Mouse (Mus musculus): ENCODE data around the gene Sema4b. TPM values are rescaled to one million over a fixed set of nuclear protein-coding genes. Genes with fewer than 3 reads are reported as not detected.

The Sema4b gene
- polyA plus RNA-seq, 1 experiment from 2014 or later, result 27.0 TPM

DNA sequence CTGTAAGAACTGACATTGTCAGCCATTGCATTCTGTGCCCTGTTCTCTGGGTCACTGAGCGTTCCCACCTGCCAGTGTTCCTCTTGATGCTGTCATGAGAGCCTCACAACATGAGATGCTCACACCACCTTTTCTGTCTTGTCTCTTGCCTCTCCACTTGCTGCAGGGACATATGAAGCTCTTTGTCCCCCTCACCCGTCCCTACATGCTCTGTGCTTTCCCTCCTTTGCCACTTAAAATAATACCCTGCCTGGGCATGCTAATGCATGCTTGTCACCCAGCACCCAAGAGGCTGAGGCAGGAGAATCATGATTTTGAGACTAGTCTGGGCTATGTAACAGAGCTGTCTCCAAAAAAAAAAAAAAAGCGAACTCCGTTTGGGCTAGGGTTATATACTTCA is 24.3 kb downstream of the Sema4b start:
- no peaks in the 10 kb centered on the region for H3K9me3 ChIP-seq
- H3K4me1 ChIP-seq, result peaks cover 30% of the 10 kb centered on the region
- H3K9ac ChIP-seq, result no peak overlapping the region
- 0 out of 2 replicates have a peak, but pooled peaks cover 6% of the 10 kb centered on the region for H3K36me3 ChIP-seq (replicated peaks)
- no peak overlapping the region for H3K4me3 ChIP-seq
- no peak overlapping the region for H3K27ac ChIP-seq
- no peaks in the 10 kb centered on the region for H3K27me3 ChIP-seq (replicated peaks)
- no peak overlapping the region for H3K4me2 ChIP-seq
- 84% methylated on average over 4 of the region's 4 CpGs for WGBS
- no peak for ATAC-seq (replicated peaks)

- Histone ChIP-seq H3K27me3 (replicated peaks) (no peaks in the 10 kb centered on the region), H3K4me2 (no peak overlapping the region), H3K9me3 (no peaks in the 10 kb centered on the region), H3K4me1 (peaks cover 17% of the 10 kb centered on the region), H3K9ac (no peak overlapping the region), H3K4me3 (no peak overlapping the region), H3K27ac (no peak overlapping the region), H3K36me3 (replicated peaks) (peaks cover 27% of the 10 kb centered on the region)
- 89% methylated on average over 7 of the region's 7 CpGs for WGBS
- ATAC-seq (replicated peaks), result no peak
Observed at GRCm38 (mm10) chr7:80213604-80214003, 27.0 kb downstream of the Sema4b start.

- ATAC-seq (replicated peaks), result no peak
- Histone ChIP-seq H3K27ac (peak overlapping the region; percentile 58; the same call in 1 of the 2 replicates), H3K9me3 (no peaks in the 10 kb centered on the region), H3K4me3 (no peak overlapping the region), H3K27me3 (replicated peaks) (no peaks in the 10 kb centered on the region), H3K4me1 (peaks cover 9% of the 10 kb centered on the region; the same call in 1 of the 2 replicates), H3K36me3 (replicated peaks) (peaks cover 32% of the 10 kb centered on the region), H3K4me2 (no peak overlapping the region), H3K9ac (no peak overlapping the region)
- 69% methylated on average over 8 of the region's 8 CpGs for WGBS
Observed at GRCm38 (mm10) chr7:80214459-80214858, 27.8 kb downstream of the Sema4b start.

- peaks cover 41% of the 10 kb centered on the region for H3K36me3 ChIP-seq (replicated peaks)
- H3K4me1 ChIP-seq, result peaks cover 4% of the 10 kb centered on the region; the same call in 1 of the 2 replicates
- H3K9me3 ChIP-seq, result no peaks in the 10 kb centered on the region
- 11% methylated on average over 4 of the region's 4 CpGs for WGBS
- H3K9ac ChIP-seq, result no peak overlapping the region
- H3K27ac ChIP-seq, result peak overlapping the region; percentile 58
- H3K4me3 ChIP-seq, result no peak overlapping the region
- peak; percentile 84 for ATAC-seq (replicated peaks)
- no peaks in the 10 kb centered on the region for H3K27me3 ChIP-seq (replicated peaks)
- no peak overlapping the region for H3K4me2 ChIP-seq
Observed at GRCm38 (mm10) chr7:80215398-80215797, 28.8 kb downstream of the Sema4b start.

GRCm38 (mm10) chr7:80216566-80216965 is 29.9 kb downstream of the Sema4b start:
- WGBS, result 69% methylated on average over 8 of the region's 8 CpGs
- no peak overlapping the region for H3K9ac ChIP-seq
- ATAC-seq (replicated peaks), result peak; percentile 51; the same call in 1 of the 2 replicates

DNA sequence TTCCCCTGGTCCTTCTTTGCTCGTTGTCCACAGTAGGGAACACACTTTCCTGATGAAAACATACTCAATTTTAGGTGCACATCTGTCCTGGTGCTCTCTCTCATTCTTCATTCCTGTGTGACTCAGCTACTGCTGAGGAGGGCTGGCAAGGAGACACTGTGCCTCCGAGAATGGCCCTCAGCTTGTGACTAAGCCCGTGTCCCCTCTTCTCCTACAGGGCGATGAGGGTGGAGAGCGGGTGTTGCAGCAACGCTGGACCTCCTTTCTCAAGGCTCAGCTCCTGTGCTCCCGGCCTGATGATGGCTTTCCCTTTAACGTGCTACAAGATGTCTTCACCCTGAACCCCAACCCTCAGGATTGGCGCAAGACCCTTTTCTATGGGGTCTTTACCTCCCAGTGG is 32.0 kb downstream of the Sema4b start:
- Histone ChIP-seq H3K9me3 (no peaks in the 10 kb centered on the region), H3K4me2 (no peak overlapping the region), H3K4me1 (peaks cover 4% of the 10 kb centered on the region; the same call in 1 of the 2 replicates), H3K27me3 (replicated peaks) (no peaks in the 10 kb centered on the region), H3K9ac (no peak overlapping the region), H3K27ac (no peak overlapping the region), H3K4me3 (no peak overlapping the region), H3K36me3 (replicated peaks) (peaks cover 53% of the 10 kb centered on the region)
- 97% methylated on average over 9 of the region's 9 CpGs for WGBS
- ATAC-seq (replicated peaks), result no peak

More at GRCm38 (mm10) chr7:80216566-80216965, 29.9 kb downstream of the Sema4b start:
- no peaks in the 10 kb centered on the region for H3K9me3 ChIP-seq
- H3K36me3 ChIP-seq (replicated peaks), result peaks cover 52% of the 10 kb centered on the region
- H3K4me1 ChIP-seq, result peaks cover 4% of the 10 kb centered on the region; the same call in 1 of the 2 replicates
- H3K4me3 ChIP-seq, result no peak overlapping the region
- no peak overlapping the region for H3K4me2 ChIP-seq
- no peak overlapping the region for H3K27ac ChIP-seq
- no peaks in the 10 kb centered on the region for H3K27me3 ChIP-seq (replicated peaks)

- no peak for ATAC-seq (replicated peaks)
- Histone ChIP-seq H3K4me3 (no peak overlapping the region), H3K27ac (no peak overlapping the region), H3K36me3 (replicated peaks) (peaks cover 68% of the 10 kb centered on the region), H3K4me2 (no peak overlapping the region), H3K4me1 (no peaks in the 10 kb centered on the region), H3K27me3 (replicated peaks) (no peaks in the 10 kb centered on the region), H3K9ac (no peak overlapping the region), H3K9me3 (no peaks in the 10 kb centered on the region)
- WGBS, result 97% methylated on average over 9 of the region's 9 CpGs
Observed at GRCm38 (mm10) chr7:80220237-80220797, 33.7 kb downstream of the Sema4b start.

- Histone ChIP-seq H3K27ac (no peak overlapping the region), H3K9ac (no peak overlapping the region), H3K36me3 (replicated peaks) (peaks cover 69% of the 10 kb centered on the region), H3K27me3 (replicated peaks) (no peaks in the 10 kb centered on the region), H3K4me2 (no peak overlapping the region), H3K4me1 (no peaks in the 10 kb centered on the region), H3K9me3 (no peaks in the 10 kb centered on the region), H3K4me3 (no peak overlapping the region)
- WGBS, result 82% methylated on average over 4 of the region's 4 CpGs
- no peak for ATAC-seq (replicated peaks)
Observed at GRCm38 (mm10) chr7:80221179-80221750, 34.6 kb downstream of the Sema4b start.

DNA sequence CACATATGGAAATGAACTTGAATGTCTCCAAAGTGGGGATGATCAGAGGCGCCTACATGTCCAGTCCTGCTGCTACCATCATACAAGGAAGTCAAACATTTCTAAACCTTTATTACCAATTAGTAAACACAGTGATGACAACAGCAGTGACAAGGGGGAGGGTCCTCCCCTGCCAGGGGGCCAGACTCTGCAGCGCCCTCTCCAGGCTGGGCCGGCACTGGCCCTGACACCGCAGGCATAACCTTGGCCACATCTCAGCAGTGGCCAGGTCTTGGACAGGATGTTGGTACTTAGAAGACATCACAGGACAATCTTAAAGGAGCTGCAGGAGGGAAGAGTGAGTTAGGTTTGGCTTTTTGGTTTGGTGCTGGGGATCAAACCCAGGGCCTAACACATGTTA is 40.4 kb downstream of the Sema4b start:
- no peak overlapping the region for H3K4me3 ChIP-seq
- H3K4me2 ChIP-seq, result no peak overlapping the region
- H3K27ac ChIP-seq, result no peak overlapping the region
- 0 out of 2 replicates have a peak, but pooled peaks cover 7% of the 10 kb centered on the region for H3K27me3 ChIP-seq (replicated peaks)
- peaks cover 7% of the 10 kb centered on the region for H3K4me1 ChIP-seq
- peaks cover 33% of the 10 kb centered on the region for H3K36me3 ChIP-seq (replicated peaks)
- WGBS, result 96% methylated on average over 4 of the region's 4 CpGs
- no peak for ATAC-seq (replicated peaks)
- H3K9ac ChIP-seq, result no peak overlapping the region
- H3K9me3 ChIP-seq, result no peaks in the 10 kb centered on the region

DNA sequence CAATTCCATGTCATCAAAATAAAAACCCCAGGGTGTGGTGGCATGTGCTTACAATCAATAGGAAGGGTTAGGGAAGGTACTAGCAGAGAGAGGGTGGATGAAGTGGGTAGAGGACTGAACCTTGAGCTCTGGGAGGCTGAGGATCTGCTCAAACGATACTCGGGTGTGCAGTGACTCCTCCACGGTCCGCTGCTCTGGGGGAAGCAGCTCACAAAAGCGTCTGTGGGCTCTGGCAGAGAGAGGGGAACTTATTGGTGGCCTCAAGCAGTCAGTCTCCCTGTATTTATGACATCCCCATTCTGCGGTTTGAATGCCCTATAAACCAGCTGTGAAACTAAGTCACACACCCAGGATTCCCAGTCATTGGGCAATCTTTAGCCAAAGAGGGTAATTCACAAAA is 43.6 kb downstream of the Sema4b start:
- no peak overlapping the region for H3K4me3 ChIP-seq
- H3K27me3 ChIP-seq (replicated peaks), result 0 out of 2 replicates have a peak, but pooled peaks cover 7% of the 10 kb centered on the region
- no peak overlapping the region for H3K27ac ChIP-seq
- H3K36me3 ChIP-seq (replicated peaks), result peaks cover 13% of the 10 kb centered on the region
- no peak for ATAC-seq (replicated peaks)
- H3K9me3 ChIP-seq, result no peaks in the 10 kb centered on the region
- WGBS, result 45% methylated on average over 6 of the region's 6 CpGs
- H3K4me1 ChIP-seq, result peaks cover 25% of the 10 kb centered on the region
- no peak overlapping the region for H3K4me2 ChIP-seq
- no peak overlapping the region for H3K9ac ChIP-seq

DNA sequence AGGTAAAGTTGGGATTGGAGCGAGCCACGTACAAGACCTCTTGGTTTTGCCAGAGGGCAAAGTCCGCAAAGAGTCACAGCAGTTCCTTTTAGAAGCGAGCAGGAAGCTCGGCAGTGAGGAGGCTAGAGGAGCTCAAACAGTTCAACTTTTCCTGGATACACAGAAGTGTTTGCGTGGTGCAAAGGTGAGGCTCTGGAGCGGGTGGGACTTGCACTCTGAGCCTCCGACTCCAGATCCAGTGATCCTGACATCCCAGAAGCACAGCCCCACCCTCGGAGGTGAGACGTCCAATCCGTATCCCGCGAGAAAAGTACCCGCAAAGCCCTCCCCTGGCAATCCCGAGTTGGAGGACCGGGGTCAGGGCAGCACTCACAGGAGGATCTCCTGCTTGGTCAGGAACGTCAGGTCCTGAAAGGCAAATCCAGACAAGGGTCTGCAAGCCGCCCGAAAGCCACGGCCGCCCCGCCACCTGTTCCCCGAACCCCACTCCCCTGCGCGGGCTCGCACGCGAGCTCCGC is 45.4 kb downstream of the Sema4b start:
- 2% methylated on average over 29 of the region's 29 CpGs for WGBS
- no peak overlapping the region for H3K27ac ChIP-seq
- peak overlapping the region; percentile 50 for H3K9ac ChIP-seq
- ATAC-seq (replicated peaks), result peak; percentile 41; the same call in 1 of the 2 replicates
- H3K9me3 ChIP-seq, result no peaks in the 10 kb centered on the region
- peaks cover 28% of the 10 kb centered on the region for H3K4me1 ChIP-seq
- peaks cover 3% of the 10 kb centered on the region; the same call in 1 of the 2 replicates for H3K36me3 ChIP-seq (replicated peaks)
- 0 out of 2 replicates have a peak, but pooled peaks cover 7% of the 10 kb centered on the region for H3K27me3 ChIP-seq (replicated peaks)
- H3K4me3 ChIP-seq, result peak overlapping the region; percentile 88
- peak overlapping the region; percentile 84 for H3K4me2 ChIP-seq

DNA sequence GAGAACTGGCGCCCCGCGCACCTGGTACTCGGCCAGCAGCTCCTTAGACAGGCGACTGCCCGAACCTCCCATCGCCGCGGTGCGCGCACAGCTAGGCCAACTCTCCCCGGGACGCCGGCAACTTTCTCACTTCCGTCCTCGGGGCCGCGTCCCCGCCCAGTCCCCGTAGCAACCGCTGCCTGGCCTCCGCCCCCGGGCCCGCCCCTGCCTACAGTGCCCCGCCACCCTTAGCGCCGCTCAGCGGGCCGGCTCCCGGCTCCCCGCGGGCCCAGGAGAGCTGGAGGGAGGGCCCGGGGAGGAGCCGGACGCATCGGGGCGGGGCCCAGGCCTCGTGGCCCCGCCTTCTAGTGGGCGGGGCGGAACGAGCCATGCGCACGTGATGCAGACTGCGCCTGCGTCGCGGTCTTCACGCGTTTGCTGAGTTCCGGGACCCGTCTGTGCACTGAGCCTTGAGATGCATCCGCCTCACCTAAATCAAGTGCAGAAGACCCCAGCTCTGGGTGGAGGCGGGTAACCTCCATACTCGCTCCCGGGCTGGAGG is 45.9 kb downstream of the Sema4b start, which contains the start of the genes Cib1 and Gdpgp1:
Gene Cib1, minus strand, starts transcription at position 325 of the 541 bp plus-strand sequence.
Gene Gdpgp1, plus strand, starts transcription at position 377 of the 541 bp plus-strand sequence.
- peak within 1 kb of the TSS; percentile 65 for H3K9ac ChIP-seq
- H3K4me2 ChIP-seq, result peak within 1 kb of the TSS; percentile 84
- H3K27me3 ChIP-seq (replicated peaks), result 0 out of 2 replicates have a peak, but pooled peaks cover 7% of the 10 kb centered on the region
- peak; percentile 94 for ATAC-seq (replicated peaks)
- no peaks in the 10 kb centered on the region for H3K36me3 ChIP-seq (replicated peaks)
- peak within 1 kb of the TSS; percentile 88 for H3K4me3 ChIP-seq
- H3K4me1 ChIP-seq, result peaks cover 28% of the 10 kb centered on the region
- WGBS, result 1% methylated on average over 56 of the region's 56 CpGs
- H3K27ac ChIP-seq, result peak within 1 kb of the TSS; percentile 69
- no peaks in the 10 kb centered on the region for H3K9me3 ChIP-seq
